Mouse (Mus musculus) C2C12 (cell line): ENCODE data around the gene Vamp4.
A peak's percentile ranks its signal among the peaks of the same experiment; 100 is the strongest.

Experiments
- CTCF ChIP-seq: IDR thresholded peaks from one replicate; pipeline ENCODE4 v1.5.1; 2011; ENCODE audit not compliant: control insufficient read depth, insufficient read depth, insufficient read length
- USF1 ChIP-seq: IDR thresholded peaks from one replicate; pipeline ENCODE4 v1.6.1; 2011; ENCODE audit warnings: low read depth, mild to moderate bottlenecking, control low read depth, moderate library complexity

DNA sequence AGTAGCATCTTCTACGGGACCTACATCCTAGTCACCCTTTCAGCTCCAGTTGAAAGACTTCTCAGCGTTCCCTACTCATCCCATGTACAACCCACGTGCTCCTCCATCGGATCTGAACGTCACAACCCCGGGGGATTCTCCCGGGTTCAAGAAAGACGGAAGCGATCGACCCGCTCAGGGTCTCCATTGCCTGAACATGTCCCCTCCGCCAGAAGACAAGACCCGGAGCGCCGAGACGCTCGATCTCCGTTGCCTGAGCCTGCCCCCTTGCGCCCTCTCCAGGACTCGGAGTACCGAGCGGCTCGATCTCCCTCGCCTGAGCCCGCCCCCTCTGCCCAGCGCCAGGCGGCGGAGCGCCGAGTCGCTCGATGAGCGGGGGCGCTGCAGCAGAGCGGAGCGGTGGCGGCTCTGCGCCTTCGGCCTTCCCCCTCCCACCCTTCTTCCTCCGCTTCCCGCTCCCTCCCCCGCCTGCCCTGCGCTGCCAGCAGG, at the start of gene Vamp4:
- TF ChIP-seq USF1 (peak; percentile 31), CTCF (peak; percentile 16)
